Mouse (Mus musculus): ENCODE data around the gene Olfr73. TPM values are rescaled to one million over a fixed set of nuclear protein-coding genes. Genes with fewer than 3 reads are reported as not detected.
"Not testable (repeated sequence)": the region's sequence is repeated elsewhere in the genome, so short reads cannot be mapped to it uniquely, and the experiment has no call there.

The Olfr73 gene
- not detected in 2 replicates for polyA plus RNA-seq (2012; rRNA removed)

DNA sequence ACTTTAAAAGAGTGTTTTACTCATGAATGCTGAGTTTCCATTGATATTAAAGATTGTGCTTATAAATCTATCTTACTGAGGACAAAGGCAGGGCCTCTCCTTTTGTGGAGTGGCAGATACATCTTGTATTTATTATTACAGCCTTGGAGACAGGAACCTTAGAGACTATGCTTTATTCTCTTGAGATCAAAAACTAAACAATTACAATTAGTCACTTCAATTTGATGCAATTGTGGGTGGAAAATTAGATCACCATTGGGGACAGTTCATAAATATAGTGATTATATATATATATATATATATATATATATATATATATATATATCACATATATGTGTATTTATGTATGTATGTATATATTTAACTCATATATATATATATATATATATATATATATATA lies at the start of gene Olfr73:
TSS of gene Olfr73 (minus strand) at position 101 of the 400 bp plus-strand sequence.
- H3K27me3 ChIP-seq (replicated peaks; ENCODE audit: control insufficient read depth, insufficient read depth, low read length), result no peaks in the 10 kb centered on the region
- no peak within 1 kb of the TSS for H3K27ac ChIP-seq (ENCODE audit: insufficient read depth, low read depth, low read length)
- H3K4me1 ChIP-seq (ENCODE audit: control insufficient read depth, insufficient read depth, low read length), result no peaks in the 10 kb centered on the region
- DNase-seq, result no peak
- TF ChIP-seq POLR2A (IDR thresholded peaks at IDR 0.05; ENCODE audit: low read depth, low read length), result no peak
- TF ChIP-seq CTCF (conservative IDR thresholded peaks at IDR 0.05; ENCODE audit: insufficient read depth, insufficient read length, low read depth, low read length), result no peak
- H3K36me3 ChIP-seq (ENCODE audit: control insufficient read depth, insufficient read depth, low read length), result no peaks in the 10 kb centered on the region
- H3K4me3 ChIP-seq (ENCODE audit: insufficient read depth, low read depth, low read length), result no peak within 1 kb of the TSS

DNA sequence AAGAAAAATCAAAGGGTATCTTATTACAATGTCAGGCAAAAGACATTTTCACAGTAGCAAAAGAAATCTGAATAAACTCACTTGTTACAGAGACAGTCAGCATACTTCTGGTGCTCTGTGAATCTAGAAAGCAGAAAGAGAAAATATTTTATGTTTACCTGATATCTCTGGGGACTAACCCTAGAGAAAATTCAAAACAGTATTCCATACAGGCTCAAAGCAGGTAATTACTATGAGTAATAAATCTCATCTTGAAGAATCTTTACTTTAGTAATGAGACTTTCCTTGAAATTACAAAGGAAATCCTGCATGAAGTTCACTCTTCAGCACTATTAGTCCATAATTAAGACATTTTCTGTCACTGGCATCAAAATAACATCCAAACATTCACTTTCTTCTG lies 34.2 kb upstream of the Olfr73 start, which contains the start of gene Olfr1163:
TSS of gene Olfr1163 (minus strand) at position 101 of the 400 bp plus-strand sequence.
- H3K27ac ChIP-seq (ENCODE audit: insufficient read depth, low read depth, low read length), result no peak within 1 kb of the TSS
- H3K36me3 ChIP-seq (ENCODE audit: control insufficient read depth, insufficient read depth, low read length), result no peaks in the 10 kb centered on the region
- no peak for DNase-seq
- no peaks in the 10 kb centered on the region for H3K4me1 ChIP-seq (ENCODE audit: control insufficient read depth, insufficient read depth, low read length)
- no peaks in the 10 kb centered on the region for H3K27me3 ChIP-seq (replicated peaks; ENCODE audit: control insufficient read depth, insufficient read depth, low read length)
- TF ChIP-seq POLR2A (IDR thresholded peaks at IDR 0.05; ENCODE audit: low read depth, low read length) (no peak), CTCF (conservative IDR thresholded peaks at IDR 0.05; ENCODE audit: insufficient read depth, insufficient read length, low read depth, low read length) (no peak)
- no peak within 1 kb of the TSS for H3K4me3 ChIP-seq (ENCODE audit: insufficient read depth, low read depth, low read length)

DNA sequence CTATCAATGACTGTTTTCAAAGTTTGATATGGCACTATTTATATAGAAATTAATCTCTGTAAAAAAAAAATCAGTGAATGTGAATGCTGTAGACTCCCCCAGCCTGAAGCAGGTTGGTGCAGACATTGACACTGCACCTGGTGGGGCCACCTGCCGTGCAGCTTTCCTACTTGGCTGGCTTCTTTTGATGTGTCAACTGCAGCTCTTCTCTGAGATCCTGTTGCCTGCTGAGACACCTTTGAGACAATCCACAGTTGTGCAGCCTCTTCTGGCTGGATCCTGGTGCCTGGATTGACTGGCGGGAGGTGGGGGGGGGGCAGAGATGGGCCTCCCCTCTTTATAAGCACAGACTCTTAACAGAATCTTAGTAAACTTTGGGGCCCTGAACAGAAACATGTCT lies 26.1 kb upstream of the Olfr73 start:
- Histone ChIP-seq H3K36me3 (ENCODE audit: control insufficient read depth, insufficient read depth, low read length) (no peaks in the 10 kb centered on the region), H3K4me3 (ENCODE audit: insufficient read depth, low read depth, low read length) (no peak overlapping the region), H3K27ac (ENCODE audit: insufficient read depth, low read depth, low read length) (no peak overlapping the region), H3K4me1 (ENCODE audit: control insufficient read depth, insufficient read depth, low read length) (no peaks in the 10 kb centered on the region), H3K27me3 (replicated peaks; ENCODE audit: control insufficient read depth, insufficient read depth, low read length) (no peaks in the 10 kb centered on the region)
- no peak for TF ChIP-seq CTCF (conservative IDR thresholded peaks at IDR 0.05; ENCODE audit: insufficient read depth, insufficient read length, low read depth, low read length)
- no peak for DNase-seq
- WGBS, result 95% methylated on average over 2 of the region's 2 CpGs

DNA sequence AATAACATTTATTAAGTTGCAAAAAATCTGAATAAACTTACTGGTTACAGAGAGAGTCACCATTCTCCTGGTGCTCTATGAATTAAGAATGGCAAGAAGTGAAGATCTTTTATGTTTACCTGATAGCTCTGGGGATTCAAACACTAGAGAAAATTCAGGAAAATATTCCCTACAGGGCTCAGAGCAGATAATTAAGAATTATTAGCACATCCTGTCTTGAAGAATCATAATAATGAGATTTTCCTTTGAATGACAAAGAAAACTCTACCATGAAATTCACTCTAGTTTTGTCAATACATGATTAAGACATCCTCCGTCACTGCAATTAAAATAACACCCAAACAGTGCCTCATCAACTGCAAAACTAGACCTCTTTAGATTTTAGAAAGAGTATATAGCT lies 13.5 kb upstream of the Olfr73 start, which contains the start of gene Olfr1162:
TSS of gene Olfr1162 (minus strand) at position 101 of the 400 bp plus-strand sequence.
- H3K4me1 ChIP-seq (ENCODE audit: control insufficient read depth, insufficient read depth, low read length), result no peaks in the 10 kb centered on the region
- no peak within 1 kb of the TSS for H3K4me3 ChIP-seq (ENCODE audit: insufficient read depth, low read depth, low read length)
- TF ChIP-seq POLR2A (IDR thresholded peaks at IDR 0.05; ENCODE audit: low read depth, low read length) (no peak), CTCF (conservative IDR thresholded peaks at IDR 0.05; ENCODE audit: insufficient read depth, insufficient read length, low read depth, low read length) (no peak)
- H3K36me3 ChIP-seq (ENCODE audit: control insufficient read depth, insufficient read depth, low read length), result no peaks in the 10 kb centered on the region
- no peak for DNase-seq
- 83% methylated on average over 1 of the region's 1 CpGs for WGBS
- no peak within 1 kb of the TSS for H3K27ac ChIP-seq (ENCODE audit: insufficient read depth, low read depth, low read length)
- H3K27me3 ChIP-seq (replicated peaks; ENCODE audit: control insufficient read depth, insufficient read depth, low read length), result no peaks in the 10 kb centered on the region

DNA sequence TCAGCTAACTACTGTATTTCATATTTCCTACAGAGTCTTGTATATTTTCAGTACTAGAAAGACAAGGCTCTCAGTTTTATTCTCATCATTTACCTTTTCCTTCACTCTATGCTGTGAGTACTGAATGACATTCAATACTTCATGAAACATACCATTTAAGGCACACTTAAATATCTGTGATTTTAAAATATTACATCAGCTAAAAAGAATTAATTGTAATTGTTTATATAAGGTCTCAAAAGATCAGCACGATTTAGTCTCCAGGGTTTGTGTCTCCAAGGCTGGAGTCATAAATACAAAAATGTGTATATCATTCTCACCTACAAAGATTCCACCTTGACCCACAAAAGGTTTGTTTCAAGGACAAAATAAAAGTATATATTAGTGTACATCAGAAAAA lies 15.0 kb downstream of the Olfr73 start, which contains the start of gene Olfr1161:
TSS of gene Olfr1161 (plus strand) at position 301 of the 400 bp plus-strand sequence.
- 67% methylated on average over 1 of the region's 1 CpGs for WGBS
- H3K4me1 ChIP-seq (ENCODE audit: control insufficient read depth, insufficient read depth, low read length); H3K36me3 ChIP-seq (ENCODE audit: control insufficient read depth, insufficient read depth, low read length); H3K27ac ChIP-seq (ENCODE audit: insufficient read depth, low read depth, low read length); H3K4me3 ChIP-seq (ENCODE audit: insufficient read depth, low read depth, low read length); H3K27me3 ChIP-seq (replicated peaks; ENCODE audit: control insufficient read depth, insufficient read depth, low read length); DNase-seq: not testable (repeated sequence)

DNA sequence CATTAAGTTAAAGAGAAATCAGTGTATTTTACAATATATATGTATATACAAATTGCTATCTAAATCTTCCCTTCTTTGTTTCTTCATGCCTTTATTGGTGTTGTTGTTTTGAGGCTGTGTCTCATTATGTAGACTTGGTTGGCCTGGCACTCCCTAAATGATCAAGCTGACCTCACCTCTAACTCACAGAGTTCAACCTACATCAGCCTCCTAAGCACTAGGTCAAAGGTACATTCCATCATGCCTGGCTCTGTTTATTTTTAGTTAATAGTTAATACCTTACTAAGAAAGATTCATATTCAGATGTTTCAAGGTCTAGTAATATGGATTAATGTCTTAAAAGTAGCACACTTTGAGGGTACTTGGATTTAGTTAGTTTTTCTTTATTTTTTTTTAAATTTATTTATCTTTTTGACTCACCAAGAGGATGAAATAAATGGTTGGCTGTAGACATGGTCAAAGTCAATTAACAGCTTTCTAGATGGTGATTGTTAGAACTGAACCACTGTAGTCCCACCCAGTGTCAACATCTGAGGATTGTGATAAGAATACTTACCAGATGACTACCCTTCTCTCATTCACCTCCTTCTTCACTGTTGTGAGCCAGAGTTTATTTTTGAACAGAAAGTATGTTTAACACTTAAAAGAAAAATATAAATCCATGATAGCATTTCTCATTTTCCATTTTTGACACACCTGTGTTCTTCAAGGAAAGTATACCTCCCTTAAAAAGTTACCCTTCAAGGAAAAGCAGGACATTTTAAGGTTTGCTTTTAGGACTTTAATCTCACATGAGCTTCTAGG lies 29.8 kb downstream of the Olfr73 start, which contains the start of gene Olfr1160:
TSS of gene Olfr1160 (minus strand) at position 754 of the 804 bp plus-strand sequence.
- Histone ChIP-seq H3K4me3 (ENCODE audit: insufficient read depth, low read depth, low read length) (no peak within 1 kb of the TSS), H3K27ac (ENCODE audit: insufficient read depth, low read depth, low read length) (no peak within 1 kb of the TSS), H3K36me3 (ENCODE audit: control insufficient read depth, insufficient read depth, low read length) (no peaks in the 10 kb centered on the region), H3K4me1 (ENCODE audit: control insufficient read depth, insufficient read depth, low read length) (no peaks in the 10 kb centered on the region), H3K27me3 (replicated peaks; ENCODE audit: control insufficient read depth, insufficient read depth, low read length) (no peaks in the 10 kb centered on the region)
- TF ChIP-seq CTCF (conservative IDR thresholded peaks at IDR 0.05; ENCODE audit: insufficient read depth, insufficient read length, low read depth, low read length) (no peak), POLR2A (IDR thresholded peaks at IDR 0.05; ENCODE audit: low read depth, low read length) (no peak)
- DNase-seq, result peak; percentile 6

DNA sequence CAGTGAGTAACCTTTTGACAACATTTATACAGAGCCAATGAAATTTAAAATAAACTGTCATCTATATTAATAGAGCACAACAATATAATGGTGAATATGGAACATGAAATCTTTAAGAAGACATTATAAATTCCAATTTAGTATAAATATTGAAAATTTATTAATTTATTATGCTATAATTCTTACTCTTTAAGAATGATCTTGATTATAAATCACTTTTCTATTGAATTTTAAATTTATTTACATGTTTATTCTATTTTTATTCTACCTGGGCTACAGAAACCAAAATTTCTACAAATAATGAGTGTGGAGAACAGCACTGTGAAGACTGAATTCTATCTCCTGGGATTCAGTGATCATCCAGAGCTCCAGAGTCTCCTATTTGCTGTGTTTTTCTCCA lies 47.7 kb downstream of the Olfr73 start, which contains the start of gene Olfr1158:
TSS of gene Olfr1158 (plus strand) at position 301 of the 400 bp plus-strand sequence.
- Histone ChIP-seq H3K4me1 (ENCODE audit: control insufficient read depth, insufficient read depth, low read length) (no peaks in the 10 kb centered on the region), H3K27ac (ENCODE audit: insufficient read depth, low read depth, low read length) (no peak within 1 kb of the TSS), H3K36me3 (ENCODE audit: control insufficient read depth, insufficient read depth, low read length) (no peaks in the 10 kb centered on the region), H3K4me3 (ENCODE audit: insufficient read depth, low read depth, low read length) (no peak within 1 kb of the TSS), H3K27me3 (replicated peaks; ENCODE audit: control insufficient read depth, insufficient read depth, low read length) (no peaks in the 10 kb centered on the region)
- no peak for DNase-seq
- no peak for TF ChIP-seq CTCF (conservative IDR thresholded peaks at IDR 0.05; ENCODE audit: insufficient read depth, insufficient read length, low read depth, low read length)
- TF ChIP-seq POLR2A (IDR thresholded peaks at IDR 0.05; ENCODE audit: low read depth, low read length), result no peak

Other genes starting within 250 kb of the Olfr73 start
- not detected in 2 replicates for gene Olfr1143, start 237.1 kb downstream of the Olfr73 start, polyA plus RNA-seq (2012; rRNA removed)
- not detected in 2 replicates for gene Olfr1145, start 227.9 kb downstream of the Olfr73 start, polyA plus RNA-seq (2012; rRNA removed)
- not detected in 2 replicates for gene Olfr1148, start 207.2 kb downstream of the Olfr73 start, polyA plus RNA-seq (2012; rRNA removed)
- gene Olfr1150-ps1, start 193.7 kb downstream of the Olfr73 start, polyA plus RNA-seq (2012; rRNA removed), result not detected in 2 replicates
- not detected in 2 replicates for gene Olfr1151, start 181.8 kb downstream of the Olfr73 start, polyA plus RNA-seq (2012; rRNA removed)
- not detected in 2 replicates for gene Olfr1152, start 171.2 kb downstream of the Olfr73 start, polyA plus RNA-seq (2012; rRNA removed)
- not detected in 2 replicates for gene Olfr1153, start 142.7 kb downstream of the Olfr73 start, polyA plus RNA-seq (2012; rRNA removed)
- not detected in 2 replicates for gene Olfr1154, start 132.5 kb downstream of the Olfr73 start, polyA plus RNA-seq (2012; rRNA removed)
- gene Olfr1155, start 92.6 kb downstream of the Olfr73 start, polyA plus RNA-seq (2012; rRNA removed), result not detected in 2 replicates
- not detected in 2 replicates for gene Olfr1156, start 84.6 kb downstream of the Olfr73 start, polyA plus RNA-seq (2012; rRNA removed)
- not detected in 2 replicates for gene Olfr1157, start 69.4 kb downstream of the Olfr73 start, polyA plus RNA-seq (2012; rRNA removed)
- not detected in 2 replicates for gene Olfr74, start 63.0 kb downstream of the Olfr73 start, polyA plus RNA-seq (2012; rRNA removed)
- gene Olfr1158, start 47.6 kb downstream of the Olfr73 start, polyA plus RNA-seq (2012; rRNA removed), result not detected in 2 replicates
- not detected in 2 replicates for gene Olfr1160, start 29.4 kb downstream of the Olfr73 start, polyA plus RNA-seq (2012; rRNA removed)
- gene Olfr1161, start 14.9 kb downstream of the Olfr73 start, polyA plus RNA-seq (2012; rRNA removed), result not detected in 2 replicates
- gene Olfr1162, start 13.4 kb upstream of the Olfr73 start, polyA plus RNA-seq (2012; rRNA removed), result not detected in 2 replicates
- gene Olfr1163, start 34.1 kb upstream of the Olfr73 start, polyA plus RNA-seq (2012; rRNA removed), result not detected in 2 replicates
- not detected in 2 replicates for gene Olfr1164, start 56.3 kb upstream of the Olfr73 start, polyA plus RNA-seq (2012; rRNA removed)
- not detected in 2 replicates for gene Olfr1166, start 90.6 kb upstream of the Olfr73 start, polyA plus RNA-seq (2012; rRNA removed)
- gene Olfr1167, start 117.5 kb upstream of the Olfr73 start, polyA plus RNA-seq (2012; rRNA removed), result not detected in 2 replicates
- gene Olfr1168, start 144.2 kb upstream of the Olfr73 start, polyA plus RNA-seq (2012; rRNA removed), result not detected in 2 replicates
- gene Olfr1170, start 190.6 kb upstream of the Olfr73 start, polyA plus RNA-seq (2012; rRNA removed), result not detected in 2 replicates
- not detected in 2 replicates for gene Olfr1173, start 242.2 kb upstream of the Olfr73 start, polyA plus RNA-seq (2012; rRNA removed)

Measured in kidney, adult 2 months (tissue).